Mouse (Mus musculus): ENCODE measurements at regions not wholly inside any gene's neighbourhood (a gene's known extent, or its start where the extent isn't known, plus 50 kb on each side); places are given as distances from the start of the nearest gene placed in this dataset.

DNA sequence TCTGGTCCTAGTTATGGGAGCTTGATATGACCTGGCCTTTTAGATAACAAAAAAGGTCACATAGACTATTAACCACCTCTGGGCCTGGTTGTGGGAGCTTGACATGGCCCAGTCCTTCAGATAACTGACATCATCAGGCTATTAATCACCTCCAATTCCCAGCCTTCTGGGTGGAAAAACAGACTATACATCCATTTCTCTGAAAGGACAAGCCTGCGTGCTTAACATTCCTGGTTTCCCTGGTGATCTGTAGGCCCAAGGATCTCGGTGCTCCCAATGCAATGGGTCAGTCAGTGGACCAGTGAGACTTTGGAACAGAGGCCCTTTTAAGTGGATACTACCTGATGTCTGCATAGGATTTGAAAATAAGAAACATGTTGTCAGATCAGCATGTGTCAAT, 179.8 kb downstream of the Usp46 start:
- TF ChIP-seq CTCF (IDR thresholded peaks at IDR 0.05; ENCODE audit: low read depth), result no peak
- TF ChIP-seq EP300 (IDR thresholded peaks at IDR 0.05; ENCODE audit: low read depth), result no peak
